Mouse (Mus musculus) heart, adult 9 months (tissue): ENCODE measurements around the gene Tgoln1.
A peak's percentile ranks its signal among the peaks of the same experiment; 100 is the strongest.

Experiments used
- DNase-seq, 2 experiments: peaks; one replicate each; pipeline ENCODE4 v3.0.0; 2022; ENCODE audit warnings: low spot score in 2 of 2

The Tgoln1 gene

GRCm38 (mm10) chr6:72597083-72597874 is 19.5 kb downstream of the Tgoln1 start:
- peak; percentile 28 to 37 for DNase-seq

GRCm38 (mm10) chr6:72593914-72594313 is 22.9 kb downstream of the Tgoln1 start:
- DNase-seq, result no peak

DNA sequence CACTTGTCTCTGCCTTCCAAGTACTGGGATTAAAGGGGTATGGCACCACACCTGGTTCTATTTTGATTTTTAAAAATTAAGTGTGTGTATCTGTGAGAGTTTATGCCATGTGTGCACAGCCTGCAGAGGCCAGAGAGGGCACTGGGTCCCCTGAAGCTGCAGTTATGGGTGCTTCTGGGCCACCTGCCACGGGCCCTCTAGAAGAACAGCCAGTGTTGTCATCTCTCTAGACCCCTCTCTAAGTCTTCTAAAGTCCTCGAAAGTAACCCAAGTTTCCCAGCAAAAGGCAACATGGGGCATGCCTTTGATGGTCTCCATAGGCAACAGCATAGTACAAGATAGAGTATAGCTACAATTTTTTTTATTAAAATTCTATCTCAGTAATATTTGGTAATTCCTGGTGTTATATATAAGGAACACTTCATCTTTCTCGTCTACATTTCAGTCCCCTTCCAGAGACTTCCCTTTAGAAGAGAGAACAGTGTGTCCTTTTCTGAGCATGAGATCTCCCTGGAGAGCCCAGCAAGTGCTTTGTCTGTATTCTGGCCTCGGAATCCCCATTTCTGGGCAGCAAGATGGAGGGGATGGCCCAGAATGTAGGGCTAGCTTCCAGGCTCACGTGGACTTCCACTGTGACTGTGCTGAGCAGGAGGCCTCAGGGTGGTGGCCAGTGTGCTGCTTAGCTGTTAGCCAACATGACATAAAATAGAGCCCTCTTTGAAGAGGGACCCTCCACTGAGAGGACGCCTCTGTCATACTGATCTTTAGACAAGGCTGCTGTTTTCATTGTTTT is 23.6 kb downstream of the Tgoln1 start:
- DNase-seq, result peak; percentile 74 to 88

GRCm38 (mm10) chr6:72590111-72590510 is 26.7 kb downstream of the Tgoln1 start:
- DNase-seq, result no peak

DNA sequence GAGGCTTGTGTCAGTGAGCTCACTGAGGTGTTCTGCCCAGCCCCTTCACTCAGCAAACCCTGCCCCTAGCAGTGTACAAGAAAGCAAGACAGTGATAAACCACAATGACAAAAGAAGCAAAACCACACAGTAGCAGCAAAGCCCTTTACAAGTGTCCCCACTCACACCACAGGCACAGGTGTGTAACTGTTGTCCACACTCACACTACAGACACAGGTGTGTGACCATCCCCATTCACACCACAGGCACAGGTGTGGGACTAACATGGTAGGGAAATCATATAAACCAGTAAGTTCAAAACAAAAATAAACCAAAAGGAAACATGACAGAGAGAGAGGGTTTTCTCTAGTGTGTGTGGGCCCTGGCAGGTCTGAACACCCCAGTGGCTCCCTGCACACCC is 28.5 kb downstream of the Tgoln1 start:
- DNase-seq, result no peak

- DNase-seq, result no peak
Observed at GRCm38 (mm10) chr6:72586701-72587100, 30.1 kb downstream of the Tgoln1 start.

GRCm38 (mm10) chr6:72584154-72584553 is 32.6 kb downstream of the Tgoln1 start:
- no peak for DNase-seq

DNA sequence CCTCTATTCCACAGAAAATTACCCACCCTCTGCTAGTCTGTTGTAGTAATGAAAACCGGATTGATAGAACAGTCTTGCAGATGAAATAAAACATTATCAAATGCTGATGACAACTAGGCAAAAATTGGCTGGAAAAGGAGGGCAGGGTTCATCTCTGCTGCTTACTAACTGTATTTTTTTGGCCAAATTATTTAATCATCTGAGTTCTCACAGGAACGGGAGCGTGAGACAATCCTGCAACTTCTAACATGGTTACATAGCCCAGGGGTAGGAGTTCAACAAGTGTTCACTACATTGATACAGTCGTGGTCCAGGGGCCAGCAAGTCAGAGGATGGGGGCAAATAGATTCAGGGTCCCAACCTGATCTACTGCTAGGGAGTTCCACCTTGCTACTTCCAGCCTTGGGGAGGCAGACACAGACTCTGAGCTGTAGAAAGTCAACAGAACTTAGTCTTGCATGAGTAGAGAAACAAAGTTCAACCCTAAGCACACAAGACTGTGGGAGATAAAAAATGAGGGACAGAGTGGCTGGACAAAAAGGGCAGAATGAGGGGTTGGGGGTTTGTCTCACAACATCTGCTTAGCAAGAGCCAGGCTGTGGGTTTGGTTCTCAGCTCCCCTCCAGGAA is 33.5 kb downstream of the Tgoln1 start:
- DNase-seq, result peak; percentile 21 to 37

- DNase-seq, result peak; percentile 44 to 75
Observed at GRCm38 (mm10) chr6:72581625-72582382, 35.0 kb downstream of the Tgoln1 start.

DNA sequence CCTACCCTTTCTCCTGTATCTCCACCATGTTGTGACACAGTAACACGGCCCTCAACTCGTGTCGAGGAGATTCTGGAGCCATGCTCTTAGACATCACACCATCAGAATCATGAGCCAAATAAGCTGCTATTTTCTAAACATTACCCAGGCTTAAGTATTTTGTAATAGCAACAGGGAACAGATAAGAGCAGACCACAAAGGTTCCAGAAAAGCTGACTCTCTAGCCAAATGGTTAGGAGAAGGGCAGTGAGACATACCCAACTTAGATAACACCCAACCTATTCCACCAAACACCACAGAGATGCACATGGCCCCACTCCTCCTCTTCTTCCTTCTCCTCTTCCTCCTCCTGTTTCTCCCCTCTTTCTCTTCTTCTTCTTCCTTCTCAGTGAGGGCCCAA is 40.8 kb downstream of the Tgoln1 start:
- no peak for DNase-seq

DNA sequence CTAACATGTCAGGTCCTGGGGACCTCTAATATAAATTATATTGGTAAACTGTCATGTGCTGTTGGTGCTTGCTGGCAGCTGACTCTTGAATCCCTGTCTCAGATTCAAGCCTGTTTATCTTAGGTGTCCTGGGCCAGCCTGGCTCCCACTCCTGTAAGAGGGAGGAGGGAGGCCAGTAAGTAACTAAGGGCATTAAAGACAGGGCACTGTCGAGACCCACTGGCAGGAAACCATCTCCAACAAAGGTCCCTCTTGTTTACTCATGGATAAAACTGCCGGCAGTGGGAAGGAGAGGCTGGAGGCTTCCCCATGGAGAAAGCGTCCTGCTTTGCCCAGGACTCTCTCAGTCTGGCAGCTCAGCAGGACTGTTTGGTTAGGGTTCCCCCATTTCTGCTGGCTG is 45.0 kb downstream of the Tgoln1 start:
- DNase-seq, result no peak

DNA sequence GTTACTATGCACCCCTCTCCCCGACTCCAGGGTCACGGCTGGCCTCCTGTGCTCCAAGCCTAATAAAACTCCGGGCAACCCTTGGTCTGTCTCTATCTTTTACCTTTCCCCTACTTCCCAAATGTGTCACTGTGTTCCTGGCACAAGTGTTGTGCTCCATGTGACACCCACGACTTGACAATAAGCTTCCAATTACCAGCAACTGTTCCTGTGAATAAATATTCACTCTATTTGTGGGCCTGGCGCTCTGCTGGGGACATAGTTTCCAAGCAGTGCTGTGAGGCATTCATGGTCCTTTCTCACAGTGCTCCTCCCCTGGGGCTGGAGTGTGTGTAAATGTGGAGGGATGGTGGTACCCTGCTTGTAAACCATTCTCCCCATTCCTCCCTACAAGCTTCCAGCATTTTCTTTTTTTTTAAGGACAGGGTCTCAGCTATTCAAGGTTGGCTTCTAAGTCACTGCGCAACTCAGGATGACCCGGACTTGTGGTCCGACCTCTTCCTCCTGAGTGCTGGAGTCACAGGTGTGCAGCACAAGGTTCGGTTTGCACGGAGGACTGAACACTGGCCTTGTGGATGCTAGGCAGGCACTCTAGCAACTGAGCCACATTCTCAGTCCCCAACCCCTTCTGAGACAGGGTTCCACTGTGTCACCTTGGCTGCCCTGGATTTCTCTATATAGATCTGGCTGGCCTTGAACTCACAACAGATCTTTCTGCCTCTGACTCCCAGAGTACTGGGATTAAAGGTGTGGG is 46.0 kb downstream of the Tgoln1 start:
- DNase-seq, result peak; percentile 49 to 63

GRCm38 (mm10) chr6:72568736-72569135 is 48.1 kb downstream of the Tgoln1 start:
- no peak for DNase-seq

DNA sequence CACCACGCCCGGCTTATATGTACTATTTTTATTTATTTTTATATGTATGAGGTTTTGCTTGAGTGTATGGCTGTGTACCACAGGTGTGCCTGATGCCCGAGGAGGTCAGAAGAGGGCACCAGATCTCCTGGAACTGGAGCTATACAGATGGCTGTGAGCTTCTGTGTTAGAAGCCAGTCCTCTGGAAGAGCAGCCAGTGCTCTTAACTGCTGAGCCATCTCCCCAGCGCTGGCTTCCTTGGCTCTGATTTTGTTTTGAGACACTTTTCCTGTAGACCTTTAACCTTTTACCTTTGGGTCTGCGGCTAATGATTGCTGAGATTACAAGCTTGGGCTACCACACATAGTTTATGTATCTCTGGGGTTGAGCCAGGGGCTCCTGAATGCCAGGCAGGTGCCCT is 49.3 kb downstream of the Tgoln1 start:
- no peak for DNase-seq

DNA sequence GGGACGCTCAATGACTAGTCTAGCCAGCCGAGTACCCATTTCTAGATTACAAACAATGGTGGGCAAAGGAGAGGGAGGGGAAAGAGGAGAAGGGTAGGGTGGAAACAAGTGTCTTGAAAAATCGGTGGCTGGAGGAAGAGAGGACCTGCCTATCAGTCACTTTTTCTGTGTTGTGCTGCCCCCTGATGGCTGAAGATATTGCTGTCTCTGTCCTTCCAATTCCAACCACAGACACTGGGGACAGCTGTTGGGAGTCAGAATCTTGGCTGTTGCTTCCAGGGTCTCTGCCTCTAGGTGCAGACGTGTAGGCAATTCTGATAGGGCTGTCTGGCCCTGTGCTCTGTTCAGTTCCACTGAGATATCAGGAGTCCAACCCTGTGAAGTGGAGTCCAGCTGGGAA is 50.8 kb downstream of the Tgoln1 start:
- peak; percentile 74 to 88 for DNase-seq

GRCm38 (mm10) chr6:72565506-72565905 is 51.3 kb downstream of the Tgoln1 start:
- no peak for DNase-seq

DNA sequence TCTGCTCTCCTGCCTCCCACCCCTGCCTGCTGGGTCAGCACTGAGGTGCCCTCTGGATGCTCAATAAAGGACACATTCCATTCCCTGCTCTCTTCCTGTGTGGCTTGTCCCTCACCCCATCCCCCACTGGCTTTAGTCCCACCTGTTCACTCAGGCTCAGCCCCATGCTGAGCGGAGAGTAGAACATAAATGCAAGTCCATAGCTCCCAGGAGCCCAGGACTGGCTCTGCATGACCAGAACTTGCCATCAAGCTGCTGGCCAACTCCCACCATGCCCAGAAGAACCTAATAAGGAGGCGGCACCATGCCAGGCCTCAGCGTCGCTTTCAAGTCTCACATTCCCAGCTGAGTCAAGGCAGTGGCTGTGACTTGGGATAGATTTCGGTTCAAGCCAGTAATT is 53.9 kb downstream of the Tgoln1 start:
- no peak for DNase-seq

DNA sequence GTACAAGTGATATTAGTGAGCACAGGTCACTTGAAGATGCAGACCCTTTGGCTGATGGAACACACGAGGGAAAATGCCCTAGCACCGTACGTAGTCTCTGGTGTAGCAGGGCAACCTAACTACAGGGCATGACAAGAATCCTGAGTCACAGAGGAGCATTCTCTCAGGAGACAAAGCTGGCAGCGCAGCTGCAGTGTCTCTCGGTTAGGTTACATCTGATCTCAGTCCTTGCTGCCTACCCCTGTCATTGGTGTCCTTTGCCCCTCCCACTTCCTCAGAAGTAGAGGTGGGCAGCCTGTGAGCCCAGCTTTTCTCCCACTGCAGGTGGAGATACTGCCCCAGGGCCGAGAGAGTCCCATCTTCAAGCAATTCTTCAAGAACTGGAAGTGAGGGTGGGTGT is 54.3 kb downstream of the Tgoln1 start:
- DNase-seq, result no peak

DNA sequence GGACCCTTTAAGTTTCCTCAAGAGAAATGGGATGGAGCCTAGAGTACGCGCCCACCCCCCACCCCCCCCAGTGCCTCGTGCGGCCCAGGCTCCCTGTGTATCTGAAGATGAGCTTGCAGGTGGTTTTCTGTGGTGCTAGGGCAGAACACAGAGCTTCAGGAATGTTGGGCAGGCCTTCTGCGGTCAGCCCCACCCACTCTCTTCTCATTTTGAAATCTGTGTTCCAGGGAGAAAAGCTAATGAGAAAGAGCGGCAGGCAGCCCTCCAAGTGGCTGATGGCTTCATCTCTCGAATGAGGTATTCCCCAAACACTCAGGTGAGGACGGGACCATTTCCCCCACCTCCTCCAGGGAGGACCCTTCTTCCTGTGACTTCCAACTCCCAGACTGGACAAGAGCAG is 56.0 kb downstream of the Tgoln1 start:
- no peak for DNase-seq
